Mouse (Mus musculus): ENCODE results near the gene Eif4g3. TPM values are rescaled to one million over a fixed set of nuclear protein-coding genes. Genes with fewer than 3 reads are reported as not detected.

Gene Eif4g3
- polyA plus RNA-seq, 1 experiment from 2014 or later: 34.1 TPM

GRCm38 (mm10) chr4:137993821-137994561 lies 1.2 kb downstream of the Eif4g3 start:
- H3K9me3 ChIP-seq (replicated peaks): peaks cover 5% of the 10 kb centered on the region; the same call in 1 of the 2 replicates
- under 1% methylated on average over 55 of the region's 60 CpGs for WGBS
- H3K4me1 ChIP-seq: peaks cover 42% of the 10 kb centered on the region
- peaks cover 41% of the 10 kb centered on the region for H3K36me3 ChIP-seq
- peak overlapping the region; percentile 99 for H3K27ac ChIP-seq (replicated peaks)
- peak overlapping the region; percentile 100 for H3K4me3 ChIP-seq
- peak; percentile 54 for DNase-seq (ENCODE audit: low spot score)
- H3K27me3 ChIP-seq (ENCODE audit: low read depth, poor library complexity, severe bottlenecking): peaks cover 26% of the 10 kb centered on the region

- peaks cover 26% of the 10 kb centered on the region for H3K27me3 ChIP-seq (ENCODE audit: low read depth, poor library complexity, severe bottlenecking)
- H3K9me3 ChIP-seq (replicated peaks): peaks cover 6% of the 10 kb centered on the region; the same call in 1 of the 2 replicates
- peak overlapping the region; percentile 99 for H3K27ac ChIP-seq (replicated peaks)
- peak overlapping the region; percentile 100 for H3K4me3 ChIP-seq
- no peak for DNase-seq (ENCODE audit: low spot score)
- H3K4me1 ChIP-seq: peaks cover 48% of the 10 kb centered on the region
- WGBS: 52% methylated on average over 12 of the region's 12 CpGs
- H3K36me3 ChIP-seq: peaks cover 48% of the 10 kb centered on the region
Observed at GRCm38 (mm10) chr4:137994562-137995336, 1.9 kb downstream of the Eif4g3 start.

- H3K36me3 ChIP-seq: peaks cover 55% of the 10 kb centered on the region
- H3K4me3 ChIP-seq: peak overlapping the region; percentile 100
- no peak overlapping the region for H3K27ac ChIP-seq (replicated peaks)
- peaks cover 48% of the 10 kb centered on the region for H3K4me1 ChIP-seq
- H3K9me3 ChIP-seq (replicated peaks): peaks cover 6% of the 10 kb centered on the region; the same call in 1 of the 2 replicates
- H3K27me3 ChIP-seq (ENCODE audit: low read depth, poor library complexity, severe bottlenecking): peaks cover 22% of the 10 kb centered on the region
- 87% methylated on average over 12 of the region's 12 CpGs for WGBS
- DNase-seq (ENCODE audit: low spot score): no peak
Observed at GRCm38 (mm10) chr4:137995399-137995798, 2.6 kb downstream of the Eif4g3 start.

GRCm38 (mm10) chr4:137998232-137998631 lies 5.4 kb downstream of the Eif4g3 start:
- Histone ChIP-seq H3K4me3 (no peak overlapping the region), H3K4me1 (peaks cover 42% of the 10 kb centered on the region), H3K27me3 (ENCODE audit: low read depth, poor library complexity, severe bottlenecking) (no peaks in the 10 kb centered on the region), H3K9me3 (replicated peaks) (peaks cover 6% of the 10 kb centered on the region; the same call in 1 of the 2 replicates), H3K27ac (replicated peaks) (no peak overlapping the region), H3K36me3 (peaks cover 82% of the 10 kb centered on the region)
- 77% methylated on average over 4 of the region's 4 CpGs for WGBS
- DNase-seq (ENCODE audit: low spot score): no peak

- Histone ChIP-seq H3K36me3 (peaks cover 96% of the 10 kb centered on the region), H3K27me3 (ENCODE audit: low read depth, poor library complexity, severe bottlenecking) (no peaks in the 10 kb centered on the region), H3K27ac (replicated peaks) (no peak overlapping the region), H3K4me3 (no peak overlapping the region), H3K9me3 (replicated peaks) (peaks cover 6% of the 10 kb centered on the region; the same call in 1 of the 2 replicates), H3K4me1 (peaks cover 30% of the 10 kb centered on the region)
- DNase-seq (ENCODE audit: low spot score): no peak
- WGBS: 93% methylated on average over 7 of the region's 7 CpGs
Observed at GRCm38 (mm10) chr4:138000682-138001081, 7.9 kb downstream of the Eif4g3 start.

- WGBS: 94% methylated on average over 11 of the region's 11 CpGs
- Histone ChIP-seq H3K4me3 (no peak overlapping the region), H3K4me1 (peaks cover 10% of the 10 kb centered on the region), H3K27ac (replicated peaks) (no peak overlapping the region), H3K9me3 (replicated peaks) (peaks cover under 1% of the 10 kb centered on the region; the same call in 1 of the 2 replicates), H3K36me3 (peaks cover 93% of the 10 kb centered on the region), H3K27me3 (ENCODE audit: low read depth, poor library complexity, severe bottlenecking) (no peaks in the 10 kb centered on the region)
- no peak for DNase-seq (ENCODE audit: low spot score)
Observed at GRCm38 (mm10) chr4:138003909-138004610, 11.2 kb downstream of the Eif4g3 start.

- 97% methylated on average over 1 of the region's 1 CpGs for WGBS
- no peak for DNase-seq (ENCODE audit: low spot score)
- Histone ChIP-seq H3K27ac (replicated peaks) (no peak overlapping the region), H3K4me1 (0 out of 2 replicates have a peak, but pooled peaks cover 5% of the 10 kb centered on the region), H3K36me3 (peaks cover 92% of the 10 kb centered on the region), H3K4me3 (no peak overlapping the region), H3K27me3 (ENCODE audit: low read depth, poor library complexity, severe bottlenecking) (no peaks in the 10 kb centered on the region), H3K9me3 (replicated peaks) (no peaks in the 10 kb centered on the region)
Observed at GRCm38 (mm10) chr4:138005781-138006180, 13.0 kb downstream of the Eif4g3 start.

GRCm38 (mm10) chr4:138006951-138007613 lies 14.3 kb downstream of the Eif4g3 start:
- DNase-seq (ENCODE audit: low spot score): no peak
- Histone ChIP-seq H3K27ac (replicated peaks) (no peak overlapping the region), H3K27me3 (ENCODE audit: low read depth, poor library complexity, severe bottlenecking) (no peaks in the 10 kb centered on the region), H3K4me1 (0 out of 2 replicates have a peak, but pooled peaks cover 5% of the 10 kb centered on the region), H3K36me3 (peaks cover 93% of the 10 kb centered on the region), H3K9me3 (replicated peaks) (no peaks in the 10 kb centered on the region), H3K4me3 (no peak overlapping the region)
- WGBS: 92% methylated on average over 9 of the region's 9 CpGs

- no peak overlapping the region for H3K4me3 ChIP-seq
- H3K36me3 ChIP-seq: peaks cover 94% of the 10 kb centered on the region
- H3K4me1 ChIP-seq: no peaks in the 10 kb centered on the region
- DNase-seq (ENCODE audit: low spot score): no peak
- no peaks in the 10 kb centered on the region for H3K27me3 ChIP-seq (ENCODE audit: low read depth, poor library complexity, severe bottlenecking)
- no peaks in the 10 kb centered on the region for H3K9me3 ChIP-seq (replicated peaks)
- no peak overlapping the region for H3K27ac ChIP-seq (replicated peaks)
- WGBS: 95% methylated on average over 6 of the region's 6 CpGs
Observed at GRCm38 (mm10) chr4:138008646-138009045, 15.8 kb downstream of the Eif4g3 start.

GRCm38 (mm10) chr4:138009786-138010502 lies 17.1 kb downstream of the Eif4g3 start:
- 96% methylated on average over 4 of the region's 4 CpGs for WGBS
- H3K27ac ChIP-seq (replicated peaks): no peak overlapping the region
- H3K27me3 ChIP-seq (ENCODE audit: low read depth, poor library complexity, severe bottlenecking): no peaks in the 10 kb centered on the region
- H3K9me3 ChIP-seq (replicated peaks): no peaks in the 10 kb centered on the region
- peaks cover 93% of the 10 kb centered on the region for H3K36me3 ChIP-seq
- no peaks in the 10 kb centered on the region for H3K4me1 ChIP-seq
- H3K4me3 ChIP-seq: no peak overlapping the region
- no peak for DNase-seq (ENCODE audit: low spot score)

- peaks cover 97% of the 10 kb centered on the region for H3K36me3 ChIP-seq
- H3K4me1 ChIP-seq: peaks cover 10% of the 10 kb centered on the region; the same call in 1 of the 2 replicates
- H3K4me3 ChIP-seq: no peak overlapping the region
- no peak overlapping the region for H3K27ac ChIP-seq (replicated peaks)
- no peaks in the 10 kb centered on the region for H3K9me3 ChIP-seq (replicated peaks)
- no peaks in the 10 kb centered on the region for H3K27me3 ChIP-seq (ENCODE audit: low read depth, poor library complexity, severe bottlenecking)
- DNase-seq (ENCODE audit: low spot score): no peak
- WGBS: 96% methylated on average over 15 of the region's 15 CpGs
Observed at GRCm38 (mm10) chr4:138013723-138014479, 21.1 kb downstream of the Eif4g3 start.

Data from midbrain, embryonic 10.5 days (tissue).